ENCODE assay signal across 9 mouse cellular contexts in genomic region chr7:16028102-16028927, GRCm38 (mm10). TPM values are rescaled to one million over a fixed set of nuclear protein-coding genes. Genes with fewer than 3 reads are reported as not detected.
DNase-seq lines count a peak whose midpoint lies in the region; ATAC-seq and TF ChIP-seq lines count a peak whose summit lies in the region.
"Had no signal": no experiment of that assay in that cellular context is flagged by ENCODE, and none has a peak within 500 bp of the region (broad histone marks: within the 10 kb centered on the region; RNA-seq: fewer than 3 reads in every experiment).

No protein-coding gene starts in this region.

- H3K27me3 ChIP-seq in heart, embryonic 13.5 days (replicated peaks), result no peaks in the 10 kb centered on the region
- no peaks in the 10 kb centered on the region for H3K27me3 ChIP-seq in heart, embryonic 11.5 days (ENCODE audit: control insufficient read depth, insufficient read depth, low read length)
- no peaks in the 10 kb centered on the region for H3K27me3 ChIP-seq in testis, adult 2 months (ENCODE audit: control insufficient read depth, insufficient read depth, low read length)

- intact Hi-C loops in heart, postnatal 25 days (cut with DNase I), result loop anchor here (2.0 kb wide), 1 partner anchor 18 kb away; the partner anchor contains the start of gene Bicra

- no peak for TF ChIP-seq CTCF in testis, adult 2 months (IDR thresholded peaks at IDR 0.05; ENCODE audit: control insufficient read depth, insufficient read depth, insufficient replicate concordance, low read depth, low read length)

- WGBS in heart, embryonic 13.5 days, result 80% methylated on average over 6 of the region's 6 CpGs
- WGBS in heart, embryonic 11.5 days (ENCODE audit: insufficient replicate concordance), result 89% methylated on average over 6 of the region's 6 CpGs

- H3K36me3 ChIP-seq in heart, embryonic 13.5 days, result peaks cover 27% of the 10 kb centered on the region
- H3K36me3 ChIP-seq in heart, embryonic 11.5 days (ENCODE audit: control insufficient read depth, insufficient read depth, low read length), result no peaks in the 10 kb centered on the region
- H3K36me3 ChIP-seq in testis, adult 2 months (ENCODE audit: control insufficient read depth, insufficient read depth, low read length), result no peaks in the 10 kb centered on the region

- H3K4me2 ChIP-seq in heart, embryonic 13.5 days, result no peak overlapping the region
- no peak overlapping the region for H3K4me2 ChIP-seq in heart, embryonic 11.5 days

- 0 out of 2 replicates have a peak overlapping the region, but pooled peaks have one; percentile 19 for H3K9ac ChIP-seq in heart, embryonic 13.5 days
- no peak overlapping the region for H3K9ac ChIP-seq in heart, embryonic 11.5 days (ENCODE audit: low read depth, low read length)

- H3K4me1 ChIP-seq in heart, embryonic 13.5 days, result peaks cover 24% of the 10 kb centered on the region
- no peaks in the 10 kb centered on the region for H3K4me1 ChIP-seq in heart, embryonic 11.5 days (ENCODE audit: control insufficient read depth, insufficient read depth, low read length)
- H3K4me1 ChIP-seq in testis, adult 2 months (ENCODE audit: control insufficient read depth, insufficient read depth, low read length), result peaks cover 11% of the 10 kb centered on the region

- TF ChIP-seq POLR2A in testis, adult 2 months (IDR thresholded peaks at IDR 0.05; ENCODE audit: control insufficient read depth, low read depth, low read length), result no peak

- no peak overlapping the region for H3K4me3 ChIP-seq in heart, embryonic 13.5 days
- no peak overlapping the region for H3K4me3 ChIP-seq in heart, embryonic 11.5 days (ENCODE audit: low read depth, low read length)
- H3K4me3 ChIP-seq in testis, adult 2 months (ENCODE audit: control insufficient read depth, low read depth, low read length), result no peak overlapping the region
- H3K4me3 ChIP-seq: erythroblast, embryonic 14.5 days had no signal

- ATAC-seq in heart, embryonic 13.5 days (ENCODE audit: extremely low read depth, insufficient number of reproducible peaks, low FRiP score, low TSS enrichment), result no peak
- ATAC-seq in heart, embryonic 11.5 days (replicated peaks; ENCODE audit: insufficient number of reproducible peaks, low FRiP score, low TSS enrichment), result no peak

- DNase-seq in testis, postnatal 10 days (ENCODE audit: low spot score), result no peak
- DNase-seq in heart, postnatal 25 days (ENCODE audit: low spot score), result peak; percentile 47
- DNase-seq in right cerebral cortex, postnatal 25 days, result peak; percentile 57
- no peak for DNase-seq in testis, postnatal 14 days (ENCODE audit: low spot score)
- no peak for DNase-seq in layer of hippocampus, adult 11-12 months (ENCODE audit: low spot score)

- H3K27ac ChIP-seq in heart, embryonic 13.5 days (replicated peaks), result peak overlapping the region; percentile 28; the same call in 1 of the 2 replicates
- no peak overlapping the region for H3K27ac ChIP-seq in heart, embryonic 11.5 days (ENCODE audit: low read depth, low read length)
- peak overlapping the region; percentile 20; the same call in 1 of the 2 replicates for H3K27ac ChIP-seq in testis, adult 2 months (ENCODE audit: control insufficient read depth, insufficient read depth, low read depth, low read length)

- H3K9me3 ChIP-seq in heart, embryonic 13.5 days, result no peaks in the 10 kb centered on the region
- H3K9me3 ChIP-seq in heart, embryonic 11.5 days (replicated peaks; ENCODE audit: control insufficient read depth, low read length), result no peaks in the 10 kb centered on the region

RNA-seq across cellular contexts. Expression of gene Bicra, which starts 19.4 kb away (rescaled TPM):
- 4.6 and 5.0 TPM in 2 replicates for polyA plus RNA-seq in heart, embryonic 13.5 days (2015; fragmentation: Nextera tagmentation; extraction: Ambion mirVana)
- 4.9 and 5.7 TPM in 2 replicates for polyA plus RNA-seq in heart, embryonic 11.5 days (2014; fragmentation: Nextera tagmentation; extraction: Ambion mirVana)
- 5.9 and 7.3 TPM in 2 replicates for polyA plus RNA-seq in testis, adult 2 months (2012; rRNA removed)
- 1 to 10 TPM; 7.1 to 8.3 TPM for total RNA-seq in heart, postnatal 25 days (2021)

RNA-seq across cellular contexts. Expression of gene Zfp541, which starts 33.3 kb away (rescaled TPM):
- 0.05 TPM in 1 of 2 replicates, not detected in the other for polyA plus RNA-seq in heart, embryonic 13.5 days (2015; fragmentation: Nextera tagmentation; extraction: Ambion mirVana)
- not detected in 2 replicates for polyA plus RNA-seq in heart, embryonic 11.5 days (2014; fragmentation: Nextera tagmentation; extraction: Ambion mirVana)
- 98.8 and 100 TPM in 2 replicates for polyA plus RNA-seq in testis, adult 2 months (2012; rRNA removed)
- total RNA-seq in heart, postnatal 25 days (2021), result not detected

Comparison
In these comparisons a context has a peak if more than half of its experiments do, and no peak if none do; other contexts are left out.
1. DNase-seq: peak in heart, postnatal 25 days (single experiment) and right cerebral cortex, postnatal 25 days (single experiment); none in testis, postnatal 10 days (single experiment), testis, postnatal 14 days (single experiment) and layer of hippocampus, adult 11-12 months (single experiment).
2. RNA of gene Zfp541, which starts 33.3 kb away (polyA plus RNA-seq): 98.8 to 100 TPM in testis, adult 2 months; 0.05 TPM in heart, embryonic 13.5 days and not detected in heart, embryonic 11.5 days; every median in the first group is over 10 times any median in the second.